In the genomic region with DNA sequence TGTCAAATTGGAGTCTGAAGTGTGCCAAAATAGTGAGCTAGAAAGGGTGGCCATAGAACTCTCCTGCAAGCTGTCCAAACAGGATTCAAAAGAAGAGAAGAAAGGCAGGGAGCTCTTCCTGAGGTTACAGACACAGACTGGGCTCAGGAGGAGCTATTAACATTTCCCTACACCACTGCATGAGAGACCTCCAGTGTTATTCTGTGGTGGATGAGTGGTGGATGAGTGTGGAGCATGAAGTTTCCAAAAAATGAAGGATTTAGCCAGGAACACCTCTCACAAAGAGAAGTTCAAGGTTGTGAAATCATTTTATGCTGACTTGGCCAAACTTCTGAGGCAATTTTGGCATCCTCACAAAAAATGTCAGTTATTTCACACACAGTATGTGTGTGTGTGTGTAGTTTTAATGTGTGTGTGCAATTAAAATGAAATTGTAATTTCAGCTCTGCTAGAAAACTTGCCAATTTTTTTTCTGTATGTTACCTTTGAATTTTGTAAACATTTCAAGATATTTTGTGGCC, we compare ENCODE assay signal across 23 mouse cellular contexts.
DNase-seq lines count a peak whose midpoint lies in the region; ATAC-seq lines count a peak whose summit lies in the region.
"Had no signal": no experiment of that assay in that cellular context is flagged by ENCODE, and none has a peak within 500 bp of the region (broad histone marks: within the 10 kb centered on the region; RNA-seq: fewer than 3 reads in every experiment).

No protein-coding gene starts in this region.

- no peak overlapping the region for H3K4me3 ChIP-seq in lung, embryonic 16.5 days (ENCODE audit: low read length)
- H3K4me3 ChIP-seq: embryonic facial prominence, embryonic 12.5 days; hindbrain, embryonic 13.5 days; limb, embryonic 10.5 days had no signal

- ATAC-seq in lung, embryonic 16.5 days (ENCODE audit: low read depth): peak; percentile 51; the same call in 1 of the 2 replicates
- 0 out of 2 replicates have a peak, but pooled peaks have one; percentile 38 for ATAC-seq in megakaryocyte progenitor cell, adult 5-6 weeks (replicated peaks; ENCODE audit: poor library complexity)
- ATAC-seq: forebrain, postnatal 0 days had no signal

- H3K9ac ChIP-seq in lung, embryonic 16.5 days (ENCODE audit: low read length): no peak overlapping the region
- H3K9ac ChIP-seq: embryonic facial prominence, embryonic 12.5 days; forebrain, postnatal 0 days; hindbrain, embryonic 13.5 days had no signal

- H3K27ac ChIP-seq in lung, embryonic 16.5 days (ENCODE audit: low read length): no peak overlapping the region
- H3K27ac ChIP-seq: embryonic facial prominence, embryonic 12.5 days; hindbrain, embryonic 13.5 days; limb, embryonic 10.5 days had no signal

- no peak overlapping the region for H3K4me2 ChIP-seq in lung, embryonic 16.5 days (ENCODE audit: low read depth, low read length)
- H3K4me2 ChIP-seq: embryonic facial prominence, embryonic 12.5 days; hindbrain, embryonic 13.5 days; liver, embryonic 11.5 days; midbrain, embryonic 11.5 days had no signal

- no peaks in the 10 kb centered on the region for H3K36me3 ChIP-seq in lung, embryonic 16.5 days (ENCODE audit: control insufficient read depth, insufficient read depth, low read length)
- H3K36me3 ChIP-seq: embryonic facial prominence, embryonic 12.5 days; hindbrain, embryonic 13.5 days; limb, embryonic 10.5 days had no signal

- DNase-seq in adrenal gland, postnatal 10 days: peak; percentile 19
- no peak for DNase-seq in adrenal gland, postnatal 4 days (ENCODE audit: low spot score in 2 of 2)
- DNase-seq in lung, postnatal 36 days: no peak
- DNase-seq in adrenal gland, postnatal 36 days: peak; percentile 5 to 6
- no peak for DNase-seq in left cerebral cortex, adult 11 months (ENCODE audit: low spot score)
- DNase-seq in c-Kit-positive CD71-positive TER-119-positive erythroid progenitor cells, embryonic 14.5 days (ENCODE audit: low spot score): no peak
- DNase-seq: cerebellum, adult 18-20 months; cerebellum, postnatal 25 days; forebrain, postnatal 0 days; gastrocnemius, postnatal 25 days; kidney, adult 2 months; kidney, postnatal 10 days; lung, adult 18-20 months; right cerebral cortex, adult 18-20 months; right cerebral cortex, postnatal 4 days; thymus, postnatal 25 days had no signal

- H3K4me1 ChIP-seq in lung, embryonic 16.5 days (replicated peaks; ENCODE audit: control insufficient read depth, insufficient read depth, low read length): peaks cover 3% of the 10 kb centered on the region; the same call in 1 of the 2 replicates
- H3K4me1 ChIP-seq: embryonic facial prominence, embryonic 12.5 days; hindbrain, embryonic 13.5 days; limb, embryonic 10.5 days had no signal

- no peaks in the 10 kb centered on the region for H3K9me3 ChIP-seq in lung, embryonic 16.5 days (ENCODE audit: control insufficient read depth, low read length)
- H3K9me3 ChIP-seq: embryonic facial prominence, embryonic 12.5 days; hindbrain, embryonic 13.5 days; limb, embryonic 10.5 days had no signal

- no peaks in the 10 kb centered on the region for H3K27me3 ChIP-seq in lung, embryonic 16.5 days (ENCODE audit: control insufficient read depth, insufficient read depth, low read depth, low read length)
- H3K27me3 ChIP-seq: embryonic facial prominence, embryonic 12.5 days; hindbrain, embryonic 13.5 days had no signal

Comparison
In these comparisons a context has a peak if more than half of its experiments do, and no peak if none do; other contexts are left out.
1. DNase-seq: peak in adrenal gland, postnatal 10 days (single experiment) and adrenal gland, postnatal 36 days (2 of 2); none in adrenal gland, postnatal 4 days (0 of 2), lung, postnatal 36 days (single experiment), left cerebral cortex, adult 11 months (single experiment) and c-Kit-positive CD71-positive TER-119-positive erythroid progenitor cells, embryonic 14.5 days (single experiment).